ENCODE assay signal across 15 mouse cellular contexts in the genomic region with DNA sequence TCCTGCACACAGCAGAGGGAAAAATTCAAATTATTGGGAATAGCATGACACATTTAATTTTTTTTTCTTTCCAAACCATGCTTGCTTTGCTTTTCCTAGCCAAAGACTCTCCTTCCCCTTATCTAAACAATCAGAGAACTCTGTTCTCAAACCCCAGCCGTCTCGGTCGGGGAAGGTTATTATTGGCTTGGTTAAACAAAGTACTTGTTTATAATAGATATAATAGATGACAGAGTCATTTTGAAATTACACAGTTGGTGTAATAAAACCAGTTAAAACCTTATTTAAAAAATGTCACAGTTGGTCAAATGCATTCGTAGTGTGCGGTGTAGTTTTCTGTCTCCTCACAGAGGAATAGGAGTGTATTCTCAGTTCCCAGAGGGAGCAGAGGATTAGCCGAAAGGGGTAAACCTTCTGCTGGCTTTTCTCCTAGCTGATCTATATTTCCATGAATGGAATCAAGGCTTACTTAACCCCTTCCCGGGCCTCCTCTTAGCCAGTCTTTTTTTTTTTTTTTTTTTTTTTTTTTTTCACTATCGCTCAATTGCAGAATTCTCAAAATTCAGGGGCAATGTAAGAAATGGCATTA.
A peak's percentile ranks its signal among the peaks of the same experiment; 100 is the strongest.
DNase-seq lines count a peak whose midpoint lies in the region; ATAC-seq and TF ChIP-seq lines count a peak whose summit lies in the region.
"Had no signal": no experiment of that assay in that cellular context is flagged by ENCODE, and none has a peak within 500 bp of the region (broad histone marks: within the 10 kb centered on the region; RNA-seq: fewer than 3 reads in every experiment).

No protein-coding gene starts in this region.

- peak overlapping the region; percentile 80 for H3K27ac ChIP-seq in kidney, embryonic 15.5 days
- peak overlapping the region; percentile 88 for H3K27ac ChIP-seq in embryonic facial prominence, embryonic 10.5 days (replicated peaks)
- peak overlapping the region; percentile 91; the same call in 1 of the 2 replicates for H3K27ac ChIP-seq in limb, embryonic 12.5 days
- H3K27ac ChIP-seq: hindbrain, embryonic 14.5 days; left cerebral cortex, adult 2 months; liver, embryonic 12.5 days had no signal

- DNase-seq in kidney, postnatal 10 days, result no peak
- DNase-seq in brain, embryonic 14.5 days (ENCODE audit: low read depth), result peak; percentile 41
- DNase-seq in embryonic facial prominence, embryonic 10.5 days (ENCODE audit: low spot score), result no peak
- DNase-seq in cerebellum, postnatal 36 days, result no peak
- DNase-seq in gastrocnemius, postnatal 14 days, result no peak
- DNase-seq: cerebellum, adult 9-11 months; forebrain, postnatal 0 days; gastrocnemius, postnatal 36 days; lung, postnatal 4 days had no signal

- H3K9ac ChIP-seq in kidney, embryonic 15.5 days, result no peak overlapping the region
- H3K9ac ChIP-seq in limb, embryonic 12.5 days (replicated peaks), result no peak overlapping the region
- H3K9ac ChIP-seq: forebrain, postnatal 0 days; hindbrain, embryonic 14.5 days; liver, embryonic 12.5 days had no signal

- H3K4me1 ChIP-seq in kidney, embryonic 15.5 days, result peaks cover 80% of the 10 kb centered on the region
- H3K4me1 ChIP-seq in embryonic facial prominence, embryonic 10.5 days, result peaks cover 80% of the 10 kb centered on the region
- peaks cover 76% of the 10 kb centered on the region for H3K4me1 ChIP-seq in limb, embryonic 12.5 days (replicated peaks)
- H3K4me1 ChIP-seq: liver, embryonic 12.5 days had no signal

- H3K36me3 ChIP-seq in kidney, embryonic 15.5 days, result no peaks in the 10 kb centered on the region
- H3K36me3 ChIP-seq in embryonic facial prominence, embryonic 10.5 days (replicated peaks), result no peaks in the 10 kb centered on the region
- H3K36me3 ChIP-seq in limb, embryonic 12.5 days, result no peaks in the 10 kb centered on the region
- H3K36me3 ChIP-seq: liver, embryonic 12.5 days had no signal

- ATAC-seq in kidney, embryonic 15.5 days (replicated peaks; ENCODE audit: low FRiP score), result no peak
- no peak for ATAC-seq in limb, embryonic 12.5 days (ENCODE audit: insufficient number of reproducible peaks, insufficient read depth, low FRiP score, low TSS enrichment, low read depth)
- ATAC-seq: forebrain, postnatal 0 days; liver, embryonic 12.5 days had no signal

- 22% methylated on average over 8 of the region's 8 CpGs for WGBS in kidney, embryonic 15.5 days
- 32% methylated on average over 8 of the region's 8 CpGs for WGBS in embryonic facial prominence, embryonic 10.5 days
- WGBS in limb, embryonic 12.5 days, result 21% methylated on average over 8 of the region's 8 CpGs

- H3K9me3 ChIP-seq in kidney, embryonic 15.5 days (replicated peaks), result no peaks in the 10 kb centered on the region
- H3K9me3 ChIP-seq in embryonic facial prominence, embryonic 10.5 days, result no peaks in the 10 kb centered on the region
- no peaks in the 10 kb centered on the region for H3K9me3 ChIP-seq in limb, embryonic 12.5 days
- H3K9me3 ChIP-seq: liver, embryonic 12.5 days had no signal

- TF ChIP-seq CTCF in brain, embryonic 14.5 days (IDR thresholded peaks at IDR 0.05; ENCODE audit: borderline replicate concordance, extremely low read depth, insufficient read depth, insufficient read length), result no peak

- H3K27me3 ChIP-seq in kidney, embryonic 15.5 days, result peaks cover 4% of the 10 kb centered on the region; the same call in 1 of the 2 replicates
- H3K27me3 ChIP-seq in embryonic facial prominence, embryonic 10.5 days (replicated peaks; ENCODE audit: low read depth, poor library complexity, severe bottlenecking), result no peaks in the 10 kb centered on the region
- peaks cover 4% of the 10 kb centered on the region; the same call in 1 of the 2 replicates for H3K27me3 ChIP-seq in limb, embryonic 12.5 days
- H3K27me3 ChIP-seq: liver, embryonic 12.5 days had no signal

- TF ChIP-seq POLR2A in brain, embryonic 14.5 days (IDR thresholded peaks at IDR 0.05; ENCODE audit: borderline replicate concordance, extremely low read depth, insufficient read depth, insufficient read length, poor library complexity, severe bottlenecking), result no peak

- intact Hi-C loops in gastrocnemius, postnatal 14 days (cut with DNase I; ENCODE audit: low total_unique reads), result no loop called here

- H3K4me2 ChIP-seq in kidney, embryonic 15.5 days, result no peak overlapping the region
- no peak overlapping the region for H3K4me2 ChIP-seq in limb, embryonic 12.5 days
- H3K4me2 ChIP-seq: hindbrain, embryonic 14.5 days; liver, embryonic 12.5 days had no signal

- H3K4me3 ChIP-seq in kidney, embryonic 15.5 days (replicated peaks), result no peak overlapping the region
- H3K4me3 ChIP-seq in embryonic facial prominence, embryonic 10.5 days, result no peak overlapping the region
- H3K4me3 ChIP-seq in limb, embryonic 12.5 days (replicated peaks), result no peak overlapping the region
- H3K4me3 ChIP-seq: left cerebral cortex, adult 2 months; liver, embryonic 12.5 days; myocyte had no signal
